Mouse (Mus musculus): ENCODE measurements around the gene Usp22. TPM values are rescaled to one million over a fixed set of nuclear protein-coding genes. Genes with fewer than 3 reads are reported as not detected.

Usp22 gene
- total RNA-seq, 1 experiment from 2014 or later, result 103 TPM

GRCm38 (mm10) chr11:61104241-61104901 is 70.5 kb downstream of the Usp22 start:
- peak; percentile 88 for DNase-seq

DNA sequence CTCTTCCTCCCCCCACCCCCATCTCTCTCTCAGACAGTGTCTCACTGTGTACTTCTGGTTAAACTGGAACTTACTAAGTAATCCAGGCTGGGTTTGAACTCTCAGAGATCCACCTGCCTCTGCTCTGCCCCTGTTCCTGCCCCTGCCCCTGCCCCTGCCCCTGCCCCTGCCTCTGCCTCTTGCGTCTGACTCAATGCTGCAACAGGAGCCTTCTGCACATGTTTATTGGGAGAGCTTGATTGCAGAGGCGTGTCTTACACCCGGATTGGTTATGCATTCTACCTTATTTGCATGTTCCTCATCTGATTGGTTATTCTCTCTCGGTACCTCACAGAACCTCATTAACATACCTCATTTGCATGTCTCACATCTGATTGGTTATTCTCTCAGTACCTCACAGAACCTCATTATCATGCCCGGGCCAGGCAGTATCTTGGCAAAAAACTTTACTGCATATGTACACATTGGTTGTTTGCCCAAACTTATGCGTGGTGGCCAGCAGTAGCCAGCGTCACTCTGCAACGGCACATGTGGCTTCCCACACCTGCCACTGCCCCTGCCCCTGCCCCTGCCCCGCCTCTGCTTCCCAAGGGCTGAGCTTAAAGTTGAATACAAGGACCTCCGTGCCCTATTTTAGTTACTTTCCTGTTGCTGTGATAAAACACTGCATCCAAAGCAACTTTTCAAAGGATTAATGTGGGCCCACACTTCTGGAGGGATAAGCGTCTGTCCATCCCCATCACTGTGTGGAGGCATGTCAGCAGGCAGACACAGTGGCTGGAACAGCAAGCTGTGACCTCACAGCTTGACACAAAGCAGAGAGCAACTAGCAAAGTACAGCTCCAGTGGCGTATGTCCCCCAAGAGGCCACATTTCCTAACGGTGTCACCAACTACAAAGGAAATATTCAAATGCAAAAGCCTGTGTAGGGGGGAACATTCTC is 72.2 kb downstream of the Usp22 start:
- DNase-seq, result no peak

Other genes starting within 250 kb of the Usp22 start
- 128 and 161 TPM in 2 replicates for gene Map2k3, start 243.0 kb downstream of the Usp22 start, total RNA-seq (2021)
- gene Kcnj12, start 152.5 kb downstream of the Usp22 start, total RNA-seq (2021), result 2.2 TPM in 2 replicates
- 0.43 TPM in 1 of 2 replicates, not detected in the other for gene Tnfrsf13b, start 48.3 kb downstream of the Usp22 start, total RNA-seq (2021)
- gene Aldh3a1, start 32.5 kb upstream of the Usp22 start, total RNA-seq (2021), result 0.88 and 1.1 TPM in 2 replicates
- 54.9 and 69.0 TPM in 2 replicates for gene Aldh3a2, start 92.4 kb upstream of the Usp22 start, total RNA-seq (2021)
- not detected in 2 replicates for gene Slc47a2, start 167.8 kb upstream of the Usp22 start, total RNA-seq (2021)
- gene Slc47a1, start 203.3 kb upstream of the Usp22 start, total RNA-seq (2021), result 1.8 and 2.1 TPM in 2 replicates

Measured in adrenal gland, postnatal 25 days (tissue).